Mouse (Mus musculus): ENCODE measurements around the gene Slco3a1.

Slco3a1 gene

GRCm38 (mm10) chr7:74346451-74346850, 208.1 kb downstream of the Slco3a1 start:
- no peak for DNase-seq (ENCODE audit: low spot score)

GRCm38 (mm10) chr7:74341149-74341805, 213.3 kb downstream of the Slco3a1 start:
- no peak for DNase-seq (ENCODE audit: low spot score)

- no peak for DNase-seq (ENCODE audit: low spot score)
These were observed 214.1 kb downstream of the Slco3a1 start for GRCm38 (mm10) chr7:74340419-74340954.

GRCm38 (mm10) chr7:74337677-74338420, 216.7 kb downstream of the Slco3a1 start:
- no peak for DNase-seq (ENCODE audit: low spot score)

- DNase-seq (ENCODE audit: low spot score), result no peak
These were observed 222.3 kb downstream of the Slco3a1 start for GRCm38 (mm10) chr7:74332323-74332722.

GRCm38 (mm10) chr7:74330858-74331726, 223.5 kb downstream of the Slco3a1 start:
- no peak for DNase-seq (ENCODE audit: low spot score)

GRCm38 (mm10) chr7:74330117-74330857, 224.3 kb downstream of the Slco3a1 start:
- DNase-seq (ENCODE audit: low spot score), result no peak

DNA sequence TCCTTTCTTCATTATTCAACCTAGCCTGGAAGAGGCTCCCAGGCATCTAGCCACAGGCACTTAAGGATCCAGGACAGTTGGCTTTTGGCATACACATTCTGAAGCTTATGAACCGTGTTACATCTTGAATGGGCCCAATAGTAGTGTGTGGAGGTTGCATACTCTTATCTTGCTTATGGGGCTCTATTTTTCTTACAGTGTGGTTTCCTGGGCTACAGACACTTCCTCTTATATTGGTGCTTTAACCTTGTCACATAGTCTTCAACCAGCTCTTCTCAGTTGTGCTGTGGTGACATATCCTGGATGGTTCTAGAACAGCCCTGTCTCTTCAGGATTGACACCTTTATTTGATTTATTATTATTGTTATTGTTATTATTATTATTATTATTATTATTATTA, 225.6 kb downstream of the Slco3a1 start:
- no peak for DNase-seq (ENCODE audit: low spot score)

DNA sequence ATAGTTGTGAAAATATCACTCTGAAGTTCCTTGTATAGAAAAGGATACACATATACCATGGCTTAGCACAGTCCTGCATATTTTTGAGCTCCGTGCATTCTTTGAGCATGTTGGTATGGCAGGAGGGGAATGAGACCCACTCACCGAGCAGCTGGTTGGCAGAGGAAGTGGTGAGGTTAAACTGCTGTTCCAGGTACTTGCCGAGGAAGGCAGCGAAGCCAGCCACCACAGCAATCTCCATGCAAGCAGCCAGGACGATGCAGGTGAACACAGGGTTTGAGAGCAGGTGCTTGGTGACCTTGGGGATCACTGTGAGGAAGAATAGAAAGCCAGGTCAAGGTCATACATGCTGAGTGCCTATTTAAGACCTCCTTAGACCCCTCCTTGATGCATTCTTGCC, 226.9 kb downstream of the Slco3a1 start:
- DNase-seq (ENCODE audit: low spot score), result no peak

- DNase-seq (ENCODE audit: low spot score), result no peak
These were observed 229.5 kb downstream of the Slco3a1 start for GRCm38 (mm10) chr7:74325052-74325451.

DNA sequence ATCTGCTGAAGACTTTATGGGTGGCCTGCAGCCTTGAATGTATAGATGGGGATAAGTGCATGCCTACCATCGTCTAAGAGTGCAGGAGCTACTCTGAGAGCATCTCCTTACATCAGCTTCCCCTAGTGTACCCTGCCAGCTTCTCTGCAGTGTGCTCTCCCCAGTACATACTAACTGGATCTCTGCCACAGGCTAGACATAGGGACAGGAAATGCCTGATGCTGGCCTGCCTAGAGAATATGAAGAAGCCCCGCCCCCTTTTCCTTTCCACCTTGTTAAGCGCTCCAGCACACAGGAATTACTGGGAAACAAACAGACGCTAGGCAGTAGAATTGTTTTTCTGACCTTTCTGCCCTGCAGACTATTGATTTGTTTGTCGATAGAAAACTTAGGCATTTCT, 230.9 kb downstream of the Slco3a1 start:
- no peak for DNase-seq (ENCODE audit: low spot score)

GRCm38 (mm10) chr7:74323194-74323593, 231.4 kb downstream of the Slco3a1 start:
- DNase-seq (ENCODE audit: low spot score), result no peak

GRCm38 (mm10) chr7:74320635-74321034, 233.9 kb downstream of the Slco3a1 start:
- DNase-seq (ENCODE audit: low spot score), result no peak

GRCm38 (mm10) chr7:74315836-74316435, 238.6 kb downstream of the Slco3a1 start:
- DNase-seq (ENCODE audit: low spot score), result no peak

- DNase-seq (ENCODE audit: low spot score), result no peak
These were observed 240.3 kb downstream of the Slco3a1 start for GRCm38 (mm10) chr7:74314276-74314675.

DNA sequence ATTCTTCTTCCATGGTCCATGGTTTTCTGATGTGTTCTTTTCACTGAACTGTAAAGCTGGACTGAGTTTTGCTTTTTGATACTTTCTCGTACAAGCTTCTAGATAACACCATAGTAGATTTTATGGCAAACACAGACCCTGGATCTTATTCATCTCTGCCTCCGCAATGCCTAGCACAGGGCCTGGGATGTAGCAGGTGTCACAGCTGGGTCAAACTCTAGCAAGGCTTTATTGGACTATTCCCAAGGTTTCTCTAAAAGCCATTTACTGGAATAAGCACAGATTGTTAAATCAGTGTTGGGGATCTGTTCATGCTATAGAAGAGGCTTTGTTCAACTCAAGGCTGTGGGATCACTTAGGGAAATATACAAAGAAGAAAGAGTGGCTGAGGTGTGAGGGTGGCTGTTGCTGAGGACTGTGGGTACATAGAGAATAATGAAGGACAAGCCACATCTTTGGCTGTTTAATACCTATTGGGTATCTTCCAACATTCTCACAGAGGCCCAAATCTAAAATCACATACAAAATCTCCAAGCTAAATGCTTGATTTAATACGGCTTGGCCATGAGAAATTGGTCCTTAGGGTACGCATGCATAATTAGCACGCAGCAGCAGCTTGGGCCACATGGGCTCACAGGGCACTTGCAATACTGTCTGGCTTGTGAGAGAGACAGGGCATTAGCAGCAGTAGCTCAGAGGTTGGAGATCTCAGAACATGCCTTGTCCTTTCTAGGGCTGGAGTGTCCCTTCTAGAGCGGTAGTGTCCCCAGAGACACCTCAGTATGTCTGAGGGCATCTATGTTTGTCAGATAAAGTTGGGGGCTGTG, 241.1 kb downstream of the Slco3a1 start:
- DNase-seq (ENCODE audit: low spot score), result no peak

DNA sequence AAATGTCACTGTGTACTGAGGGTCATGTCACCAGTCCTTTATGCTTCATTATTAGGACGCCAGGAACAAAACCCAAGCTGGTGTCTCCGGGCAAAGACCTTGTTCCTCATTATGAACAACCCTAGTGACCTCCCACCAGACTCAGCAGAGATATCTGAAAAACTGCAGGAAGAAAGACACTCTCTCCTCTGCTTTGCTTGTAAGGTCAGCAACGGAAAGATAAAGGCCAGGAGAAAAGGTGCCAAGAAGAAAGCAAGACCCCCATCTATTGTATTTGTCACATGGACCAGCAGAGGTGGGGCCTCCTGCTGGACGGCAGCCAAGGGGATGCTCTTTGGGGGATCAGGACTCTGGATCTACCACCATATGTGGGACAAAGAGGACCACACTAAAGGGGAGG, 243.0 kb downstream of the Slco3a1 start:
- no peak for DNase-seq (ENCODE audit: low spot score)

- no peak for DNase-seq (ENCODE audit: low spot score)
These were observed 250.8 kb downstream of the Slco3a1 start for GRCm38 (mm10) chr7:74303611-74304300.

DNA sequence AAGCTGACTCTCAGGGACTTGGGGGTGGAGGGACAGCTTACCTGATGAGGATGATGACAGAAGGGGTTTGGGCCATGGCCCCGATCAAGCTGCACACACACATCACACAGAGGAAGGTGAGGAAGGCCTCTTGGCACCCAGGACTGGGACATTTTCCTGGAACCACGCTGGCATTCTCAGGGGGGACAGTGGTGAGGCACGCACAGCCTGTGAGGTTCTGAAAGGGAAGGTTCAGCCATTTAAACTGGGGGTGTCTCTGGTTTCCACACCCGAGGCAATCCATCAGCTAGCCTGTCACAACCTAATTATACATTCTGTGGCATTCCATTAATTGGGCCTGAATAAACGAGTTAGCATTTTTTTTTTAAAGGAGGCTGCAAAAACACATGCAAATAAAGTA, 251.5 kb downstream of the Slco3a1 start:
- no peak for DNase-seq (ENCODE audit: low spot score)

DNA sequence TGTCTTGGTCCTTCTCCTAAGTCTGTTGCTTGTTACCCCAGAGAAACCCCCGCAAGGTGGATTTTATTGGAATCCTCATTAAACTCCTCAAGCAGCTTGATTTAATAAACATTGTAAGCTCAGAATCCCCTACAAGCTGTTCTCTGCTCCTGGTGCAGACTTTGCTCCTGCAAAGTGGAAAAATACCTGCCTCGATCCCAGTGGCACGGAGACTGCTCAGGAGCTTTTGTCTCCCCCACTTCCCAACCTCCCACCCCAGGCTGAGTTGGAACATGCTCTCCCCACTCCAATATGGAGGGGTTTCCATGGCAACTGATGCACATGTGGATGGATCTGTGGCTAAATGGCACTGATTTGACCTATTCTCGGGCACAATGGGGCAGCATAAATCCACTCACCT, 268.0 kb downstream of the Slco3a1 start:
- no peak for DNase-seq (ENCODE audit: low spot score)
